Mouse (Mus musculus) liver, embryonic 14.5 days (tissue): ENCODE measurements around the gene Naf1. TPM values are rescaled to one million over a fixed set of nuclear protein-coding genes. Genes with fewer than 3 reads are reported as not detected.

Experiments
- ATAC-seq: fragments of 200-750 bp; cut with Nextera tagmentation; 2 replicates; pipeline ENCODE4 v1.8.0; 2017; ENCODE audit warnings: moderate number of reproducible peaks, mild to moderate bottlenecking, moderate library complexity; ENCODE audit not compliant: insufficient read depth
- DNase-seq, 3 experiments: peaks; one replicate each; pipeline ENCODE4 v3.0.0-alpha.2; 2012 to 2013; ENCODE audit warnings: low read depth in 3 of 3, low spot score in 3 of 3
- H3K27ac ChIP-seq: fragments of 300-500 bp; sonication (generic); 2 replicates; pipeline ENCODE4 v1.5.1; 2014; ENCODE audit warnings: moderate library complexity, mild to moderate bottlenecking, control low read depth, inconsistent platforms
- H3K27me3 ChIP-seq: fragments of 300-500 bp; sonication (generic); 2 replicates; pipeline ENCODE4 v1.6.1; 2014; ENCODE audit warnings: mild to moderate bottlenecking, low read length, moderate library complexity; ENCODE audit not compliant: control insufficient read depth, insufficient read depth
- H3K36me3 ChIP-seq: fragments of 300-500 bp; sonication (generic); replicated peaks from 2 replicates; pipeline ENCODE4 v1.6.1; 2014; ENCODE audit warnings: low read depth; ENCODE audit not compliant: control insufficient read depth, insufficient read depth
- H3K4me1 ChIP-seq, 2 experiments: fragments of 200-500 bp in 1 of 2; fragments of 300-500 bp in 1 of 2; sonication (generic) in 1 of 2; replicated peaks; 2 replicates each; pipeline ENCODE4 v1.6.1; 2012 to 2014; ENCODE audit warnings: antibody characterized with exemption in 1 of 2, inconsistent platforms in 1 of 2, low read length in 1 of 2; ENCODE audit not compliant: control insufficient read depth in 2 of 2, insufficient read depth in 2 of 2
- H3K4me2 ChIP-seq: fragments of 300-500 bp; sonication (generic); 2 replicates; pipeline ENCODE4 v1.6.1; 2014; ENCODE audit warnings: low read depth, mild to moderate bottlenecking, control low read depth, moderate library complexity
- H3K4me3 ChIP-seq, 2 experiments: fragments of 200-500 bp in 1 of 2; fragments of 300-500 bp in 1 of 2; sonication (generic) in 1 of 2; 2 replicates each; pipeline ENCODE4 v1.5.1; 2012 to 2014; ENCODE audit warnings: low read depth in 2 of 2, low read length in 2 of 2, mild to moderate bottlenecking in 2 of 2, control low read depth in 1 of 2, inconsistent platforms in 1 of 2, moderate library complexity in 1 of 2; ENCODE audit not compliant: insufficient read depth in 1 of 2
- H3K9ac ChIP-seq: fragments of 300-500 bp; sonication (generic); replicated peaks from 2 replicates; pipeline ENCODE4 v1.6.1; 2014; ENCODE audit warnings: mild to moderate bottlenecking, control low read depth, moderate library complexity
- H3K9me3 ChIP-seq: fragments of 300-500 bp; sonication (generic); 2 replicates; pipeline ENCODE4 v1.6.1; 2016; ENCODE audit warnings: low read length, mixed read lengths; ENCODE audit not compliant: control insufficient read depth
- CTCF ChIP-seq: IDR thresholded peaks from 2 replicates; pipeline ENCODE4 v1.5.1; 2016; ENCODE audit warnings: antibody characterized with exemption, low read depth, control low read depth
- EP300 ChIP-seq: IDR thresholded peaks from 2 replicates; pipeline ENCODE4 v1.6.1; 2016; ENCODE audit warnings: antibody characterized with exemption, low read depth
- WGBS: fragments of 180-500 bp; shearing (Covaris S2); extraction: QIAGEN DNeasy Blood & Tissue Kit; methylation state at CpG from one replicate; pipeline ENCODE4 v1.1.7; 2014; ENCODE audit not compliant: insufficient replicate concordance; 5-methylcytosine and 5-hydroxymethylcytosine counted together
- polyA plus RNA-seq, 2 experiments: library from polyadenylated mRNA; depleted of rRNA in 1 of 2; stranded (reverse) in 1 of 2; unstranded in 1 of 2; fragments of >200 nt; fragmentation: Nextera tagmentation in 1 of 2; extraction: Ambion mirVana in 1 of 2; gene quantifications; 2 replicates each; pipeline versions ENCODE4 v1.2.1 to v1.2.3; 2012 to 2014

The Naf1 gene
- polyA plus RNA-seq, 2 experiments: 2.5 to 3.6 TPM

DNA sequence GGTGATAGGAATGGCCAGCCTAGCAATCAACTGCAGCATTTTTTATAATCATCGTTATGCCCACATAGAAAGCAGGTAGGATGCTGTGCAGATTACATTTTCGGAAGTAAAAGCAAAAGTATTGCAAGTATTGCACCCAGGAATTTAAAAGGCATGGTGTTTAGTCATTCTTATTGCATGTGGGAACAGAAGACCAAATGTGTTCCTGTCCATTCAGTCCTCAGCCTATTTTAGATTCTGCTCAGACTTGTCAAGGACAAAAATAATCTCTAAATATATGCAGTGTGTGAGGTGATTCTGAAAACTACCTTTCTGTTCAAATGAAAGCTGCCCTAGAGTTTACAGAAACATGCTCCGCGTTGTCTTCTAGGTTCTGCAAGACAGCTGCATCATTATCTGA, 45.5 kb downstream of the Naf1 start:
- TF ChIP-seq EP300: no peak
- no peak for TF ChIP-seq CTCF
- Histone ChIP-seq H3K9ac (no peak overlapping the region), H3K9me3 (no peaks in the 10 kb centered on the region), H3K4me1 (no peaks in the 10 kb centered on the region), H3K4me3 (no peak overlapping the region), H3K27ac (no peak overlapping the region), H3K36me3 (no peaks in the 10 kb centered on the region), H3K4me2 (no peak overlapping the region), H3K27me3 (no peaks in the 10 kb centered on the region)
- DNase-seq (no peak), ATAC-seq (no peak)
- 71% methylated on average over 4 of the region's 4 CpGs for WGBS

GRCm38 (mm10) chr8:66906116-66906515, 46.1 kb downstream of the Naf1 start:
- Histone ChIP-seq H3K4me2 (no peak overlapping the region), H3K4me3 (no peak overlapping the region), H3K9me3 (no peaks in the 10 kb centered on the region), H3K27ac (no peak overlapping the region), H3K27me3 (no peaks in the 10 kb centered on the region), H3K36me3 (no peaks in the 10 kb centered on the region), H3K9ac (no peak overlapping the region), H3K4me1 (no peaks in the 10 kb centered on the region)
- no peak for TF ChIP-seq CTCF
- no peak for TF ChIP-seq EP300
- DNase-seq (no peak), ATAC-seq (no peak)
- 74% methylated on average over 8 of the region's 8 CpGs for WGBS

DNA sequence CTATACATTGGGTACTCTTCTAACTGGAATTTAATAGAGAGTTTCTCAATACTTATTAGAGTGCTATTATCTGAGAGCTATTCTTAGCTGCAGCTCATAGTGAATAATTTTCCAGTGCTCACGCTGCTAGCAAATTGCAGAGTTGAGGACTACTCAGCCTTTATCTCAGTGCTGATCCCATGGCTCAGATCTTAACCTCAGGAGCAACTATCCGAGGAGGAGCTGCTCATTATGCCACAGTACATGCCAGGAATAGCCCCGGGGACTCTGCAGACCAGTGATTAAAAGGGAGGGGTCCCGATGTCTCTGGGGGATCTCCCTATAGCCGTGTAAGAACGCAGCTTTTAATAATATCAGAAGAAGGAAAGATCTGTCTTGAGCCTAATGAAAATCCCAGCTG, 50.7 kb downstream of the Naf1 start:
- Histone ChIP-seq H3K9ac (no peak overlapping the region), H3K4me2 (no peak overlapping the region), H3K4me3 (no peak overlapping the region), H3K4me1 (no peaks in the 10 kb centered on the region), H3K9me3 (no peaks in the 10 kb centered on the region), H3K36me3 (no peaks in the 10 kb centered on the region), H3K27me3 (no peaks in the 10 kb centered on the region), H3K27ac (no peak overlapping the region)
- TF ChIP-seq EP300: no peak
- 53% methylated on average over 6 of the region's 6 CpGs for WGBS
- no peak for DNase-seq
- no peak for ATAC-seq

GRCm38 (mm10) chr8:66913616-66914536, 53.9 kb downstream of the Naf1 start:
- Histone ChIP-seq H3K27me3 (no peaks in the 10 kb centered on the region), H3K4me3 (no peak overlapping the region), H3K4me2 (no peak overlapping the region), H3K9me3 (no peaks in the 10 kb centered on the region), H3K9ac (no peak overlapping the region), H3K27ac (no peak overlapping the region), H3K4me1 (no peaks in the 10 kb centered on the region), H3K36me3 (no peaks in the 10 kb centered on the region)
- 50% methylated on average over 14 of the region's 14 CpGs for WGBS
- TF ChIP-seq EP300: no peak
- TF ChIP-seq CTCF: peak; percentile 66
- no peak for ATAC-seq
- DNase-seq: peak in 1 of 3 experiments; percentile 3

GRCm38 (mm10) chr8:66916056-66916455, 56.0 kb downstream of the Naf1 start:
- H3K4me1 ChIP-seq: no peaks in the 10 kb centered on the region
- H3K4me2 ChIP-seq: no peak overlapping the region
- no peak for DNase-seq
- no peak overlapping the region for H3K4me3 ChIP-seq
- no peaks in the 10 kb centered on the region for H3K9me3 ChIP-seq
- no peak overlapping the region for H3K27ac ChIP-seq
- ATAC-seq: no peak
- H3K27me3 ChIP-seq: no peaks in the 10 kb centered on the region
- 42% methylated on average over 7 of the region's 7 CpGs for WGBS
- TF ChIP-seq CTCF: no peak
- no peak for TF ChIP-seq EP300
- H3K36me3 ChIP-seq: no peaks in the 10 kb centered on the region
- no peak overlapping the region for H3K9ac ChIP-seq
